Mouse (Mus musculus): ENCODE results near the gene Grn. TPM values are rescaled to one million over a fixed set of nuclear protein-coding genes. Genes with fewer than 3 reads are reported as not detected.
A peak's percentile ranks its signal among the peaks of the same experiment; 100 is the strongest.

Gene Grn
- polyA plus RNA-seq, 1 experiment: 79.1 TPM

- no peaks in the 10 kb centered on the region for H3K36me3 ChIP-seq (ENCODE audit: control insufficient read depth, insufficient read depth)
- peaks cover 4% of the 10 kb centered on the region for H3K79me2 ChIP-seq (ENCODE audit: control insufficient read depth, insufficient read depth)
- no peak overlapping the region for H3K4me3 ChIP-seq (ENCODE audit: insufficient read depth, poor library complexity, severe bottlenecking)
- peaks cover 3% of the 10 kb centered on the region for H3K79me3 ChIP-seq (ENCODE audit: low read depth)
- no peak overlapping the region for H3ac ChIP-seq (ENCODE audit: control insufficient read depth, insufficient read length, low read depth)
- TF ChIP-seq MAX (IDR thresholded peaks at IDR 0.05) (peak; percentile 76), CTCF (IDR thresholded peaks at IDR 0.05; ENCODE audit: control insufficient read depth, insufficient read depth, insufficient read length) (peak; percentile 51), MYOD1 (IDR thresholded peaks at IDR 0.05; ENCODE audit: control insufficient read depth, insufficient read length, low read depth) (no peak)
- peaks cover 3% of the 10 kb centered on the region for H3K27me3 ChIP-seq (ENCODE audit: control insufficient read depth, insufficient read depth, insufficient read length)
Measured at GRCm38 (mm10) chr11:102411704-102412103, 18.4 kb upstream of the Grn start.

DNA sequence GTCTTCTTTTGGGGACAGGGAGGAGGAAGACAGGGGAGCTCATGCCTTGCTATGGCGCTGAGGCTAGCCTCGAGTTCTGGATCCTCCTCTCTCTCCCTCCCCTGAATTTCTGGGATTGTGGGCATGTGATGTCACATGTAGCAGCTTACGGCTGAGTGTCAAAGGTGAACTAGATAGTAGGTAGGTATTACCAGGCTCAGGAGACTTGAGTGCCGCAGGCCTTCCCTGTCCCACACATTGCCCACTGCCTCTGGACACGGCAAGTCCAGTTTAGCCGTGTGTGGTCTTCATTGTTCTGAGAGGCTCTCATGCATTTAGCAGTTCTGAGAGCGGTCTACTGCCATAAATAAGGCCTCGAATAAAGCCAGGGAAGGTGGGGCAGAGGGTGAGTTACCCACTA is 17.1 kb upstream of the Grn start:
- Histone ChIP-seq H3K4me3 (ENCODE audit: insufficient read depth, poor library complexity, severe bottlenecking) (no peak overlapping the region), H3K36me3 (ENCODE audit: control insufficient read depth, insufficient read depth) (no peaks in the 10 kb centered on the region), H3K79me3 (ENCODE audit: low read depth) (no peaks in the 10 kb centered on the region), H3ac (ENCODE audit: control insufficient read depth, insufficient read length, low read depth) (no peak overlapping the region), H3K79me2 (ENCODE audit: control insufficient read depth, insufficient read depth) (no peaks in the 10 kb centered on the region), H3K27me3 (ENCODE audit: control insufficient read depth, insufficient read depth, insufficient read length) (peaks cover 3% of the 10 kb centered on the region)
- TF ChIP-seq CEBPB (IDR thresholded peaks at IDR 0.05; ENCODE audit: low read depth) (no peak), CTCF (IDR thresholded peaks at IDR 0.05; ENCODE audit: control insufficient read depth, insufficient read depth, insufficient read length) (no peak), MAX (IDR thresholded peaks at IDR 0.05) (no peak), MYOG (IDR thresholded peaks at IDR 0.05; ENCODE audit: control insufficient read depth, extremely low read depth, insufficient read length) (no peak), MYOD1 (IDR thresholded peaks at IDR 0.05; ENCODE audit: control insufficient read depth, insufficient read length, low read depth) (no peak), FOSL1 (IDR thresholded peaks at IDR 0.05; ENCODE audit: insufficient read depth, low read length, poor library complexity, severe bottlenecking) (no peak)

DNA sequence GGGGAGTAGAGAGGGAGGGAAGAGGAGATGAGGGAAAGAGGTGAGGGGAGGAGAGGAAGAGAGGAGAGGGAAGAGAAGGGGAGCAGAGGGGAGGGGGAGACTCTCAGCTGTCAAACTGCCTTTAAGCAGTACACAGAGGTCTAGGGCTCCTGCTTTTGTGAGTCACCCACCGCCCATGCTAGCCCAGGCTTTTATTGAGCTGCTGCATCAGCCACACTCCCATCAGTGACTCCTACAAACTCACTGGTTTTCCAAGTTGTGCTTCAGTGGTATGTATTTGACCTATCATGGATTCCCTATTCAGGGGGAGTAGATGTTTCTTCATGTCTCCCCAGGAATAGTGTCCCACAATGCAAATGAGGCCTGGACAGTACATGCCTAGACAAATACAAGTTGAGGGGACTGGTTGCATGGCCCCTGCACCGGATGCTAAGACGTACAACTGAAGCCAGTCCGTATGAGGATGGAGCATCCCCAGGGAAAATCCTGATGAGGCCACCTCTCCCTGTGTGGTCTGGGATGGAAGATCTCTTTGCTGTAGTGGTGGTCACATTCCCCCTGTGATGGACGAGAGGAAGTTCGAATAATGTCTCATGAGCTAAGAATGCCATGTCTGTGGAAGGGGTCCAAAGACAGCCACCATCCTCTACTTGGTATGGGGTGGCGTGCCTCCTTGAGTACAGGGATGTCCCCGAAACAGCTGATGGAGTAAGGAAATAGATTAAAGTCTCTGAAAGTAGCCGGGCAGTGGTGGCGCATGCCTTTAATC is 14.9 kb upstream of the Grn start:
- H3K79me2 ChIP-seq (ENCODE audit: control insufficient read depth, insufficient read depth): no peaks in the 10 kb centered on the region
- H3ac ChIP-seq (ENCODE audit: control insufficient read depth, insufficient read length, low read depth): no peak overlapping the region
- no peak overlapping the region for H3K4me3 ChIP-seq (ENCODE audit: insufficient read depth, poor library complexity, severe bottlenecking)
- H3K79me3 ChIP-seq (ENCODE audit: low read depth): no peaks in the 10 kb centered on the region
- no peaks in the 10 kb centered on the region for H3K36me3 ChIP-seq (ENCODE audit: control insufficient read depth, insufficient read depth)
- peaks cover 3% of the 10 kb centered on the region for H3K27me3 ChIP-seq (ENCODE audit: control insufficient read depth, insufficient read depth, insufficient read length)
- TF ChIP-seq FOSL1 (IDR thresholded peaks at IDR 0.05; ENCODE audit: insufficient read depth, low read length, poor library complexity, severe bottlenecking) (no peak), USF1 (IDR thresholded peaks at IDR 0.05; ENCODE audit: low read depth) (no peak), CTCF (IDR thresholded peaks at IDR 0.05; ENCODE audit: control insufficient read depth, insufficient read depth, insufficient read length) (no peak), MAX (IDR thresholded peaks at IDR 0.05) (no peak), CEBPB (IDR thresholded peaks at IDR 0.05; ENCODE audit: low read depth) (no peak), MYOG (IDR thresholded peaks at IDR 0.05; ENCODE audit: control insufficient read depth, extremely low read depth, insufficient read length) (no peak), MYOD1 (IDR thresholded peaks at IDR 0.05; ENCODE audit: control insufficient read depth, insufficient read length, low read depth) (no peak)

DNA sequence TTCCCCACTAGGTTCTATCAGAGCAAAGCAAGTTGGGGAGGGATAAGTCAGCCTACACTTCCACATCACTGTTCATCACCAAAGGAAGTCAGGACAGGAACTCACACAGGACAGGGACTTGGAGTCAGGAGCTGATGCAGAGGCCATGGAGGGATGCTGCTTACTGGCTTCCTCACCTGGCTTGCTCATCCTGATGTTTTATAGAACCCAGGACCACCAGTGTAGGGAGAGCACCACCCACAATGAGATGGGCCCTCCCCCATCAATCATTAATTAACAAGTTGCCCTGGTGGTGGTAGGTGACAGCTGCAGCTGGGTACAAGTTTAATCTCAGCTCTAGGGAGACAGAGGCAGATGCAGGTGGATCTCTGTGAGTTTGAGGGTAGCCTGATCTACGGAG is 13.0 kb upstream of the Grn start:
- H3K27me3 ChIP-seq (ENCODE audit: control insufficient read depth, insufficient read depth, insufficient read length): peaks cover 11% of the 10 kb centered on the region
- no peak overlapping the region for H3K4me3 ChIP-seq (ENCODE audit: insufficient read depth, poor library complexity, severe bottlenecking)
- no peaks in the 10 kb centered on the region for H3K79me3 ChIP-seq (ENCODE audit: low read depth)
- TF ChIP-seq MYOD1 (IDR thresholded peaks at IDR 0.05; ENCODE audit: control insufficient read depth, insufficient read length, low read depth) (no peak), FOSL1 (IDR thresholded peaks at IDR 0.05; ENCODE audit: insufficient read depth, low read length, poor library complexity, severe bottlenecking) (no peak), MYOG (IDR thresholded peaks at IDR 0.05; ENCODE audit: control insufficient read depth, extremely low read depth, insufficient read length) (no peak), MAX (IDR thresholded peaks at IDR 0.05) (no peak), USF1 (IDR thresholded peaks at IDR 0.05; ENCODE audit: low read depth) (no peak), CTCF (IDR thresholded peaks at IDR 0.05; ENCODE audit: control insufficient read depth, insufficient read depth, insufficient read length) (no peak)
- no peaks in the 10 kb centered on the region for H3K79me2 ChIP-seq (ENCODE audit: control insufficient read depth, insufficient read depth)
- H3K36me3 ChIP-seq (ENCODE audit: control insufficient read depth, insufficient read depth): no peaks in the 10 kb centered on the region
- no peak overlapping the region for H3ac ChIP-seq (ENCODE audit: control insufficient read depth, insufficient read length, low read depth)

GRCm38 (mm10) chr11:102418887-102419286 is 11.2 kb upstream of the Grn start:
- H3K79me3 ChIP-seq (ENCODE audit: low read depth): no peaks in the 10 kb centered on the region
- no peaks in the 10 kb centered on the region for H3K79me2 ChIP-seq (ENCODE audit: control insufficient read depth, insufficient read depth)
- TF ChIP-seq FOSL1 (IDR thresholded peaks at IDR 0.05; ENCODE audit: insufficient read depth, low read length, poor library complexity, severe bottlenecking) (no peak), CEBPB (IDR thresholded peaks at IDR 0.05; ENCODE audit: low read depth) (no peak), CTCF (IDR thresholded peaks at IDR 0.05; ENCODE audit: control insufficient read depth, insufficient read depth, insufficient read length) (no peak), MAX (IDR thresholded peaks at IDR 0.05) (no peak), USF1 (IDR thresholded peaks at IDR 0.05; ENCODE audit: low read depth) (no peak), MYOD1 (IDR thresholded peaks at IDR 0.05; ENCODE audit: control insufficient read depth, insufficient read length, low read depth) (no peak), MYOG (IDR thresholded peaks at IDR 0.05; ENCODE audit: control insufficient read depth, extremely low read depth, insufficient read length) (no peak)
- no peak overlapping the region for H3K4me3 ChIP-seq (ENCODE audit: insufficient read depth, poor library complexity, severe bottlenecking)
- peaks cover 9% of the 10 kb centered on the region for H3K27me3 ChIP-seq (ENCODE audit: control insufficient read depth, insufficient read depth, insufficient read length)
- no peaks in the 10 kb centered on the region for H3K36me3 ChIP-seq (ENCODE audit: control insufficient read depth, insufficient read depth)
- no peak overlapping the region for H3ac ChIP-seq (ENCODE audit: control insufficient read depth, insufficient read length, low read depth)

GRCm38 (mm10) chr11:102421559-102421958 is 8.6 kb upstream of the Grn start:
- H3K79me2 ChIP-seq (ENCODE audit: control insufficient read depth, insufficient read depth): no peaks in the 10 kb centered on the region
- H3K79me3 ChIP-seq (ENCODE audit: low read depth): no peaks in the 10 kb centered on the region
- H3ac ChIP-seq (ENCODE audit: control insufficient read depth, insufficient read length, low read depth): no peak overlapping the region

More at GRCm38 (mm10) chr11:102421559-102421958, 8.6 kb upstream of the Grn start:
- Histone ChIP-seq H3K27me3 (ENCODE audit: control insufficient read depth, insufficient read depth, insufficient read length) (peaks cover 9% of the 10 kb centered on the region), H3K4me3 (ENCODE audit: insufficient read depth, poor library complexity, severe bottlenecking) (no peak overlapping the region), H3K36me3 (ENCODE audit: control insufficient read depth, insufficient read depth) (no peaks in the 10 kb centered on the region)
- TF ChIP-seq FOSL1 (IDR thresholded peaks at IDR 0.05; ENCODE audit: insufficient read depth, low read length, poor library complexity, severe bottlenecking) (no peak), MYOD1 (IDR thresholded peaks at IDR 0.05; ENCODE audit: control insufficient read depth, insufficient read length, low read depth) (no peak), CTCF (IDR thresholded peaks at IDR 0.05; ENCODE audit: control insufficient read depth, insufficient read depth, insufficient read length) (no peak), CEBPB (IDR thresholded peaks at IDR 0.05; ENCODE audit: low read depth) (no peak), USF1 (IDR thresholded peaks at IDR 0.05; ENCODE audit: low read depth) (no peak), MAX (IDR thresholded peaks at IDR 0.05) (no peak), MYOG (IDR thresholded peaks at IDR 0.05; ENCODE audit: control insufficient read depth, extremely low read depth, insufficient read length) (no peak)

All from C2C12 (cell line).